Mouse (Mus musculus): ENCODE results near the gene Lman2l. TPM values are rescaled to one million over a fixed set of nuclear protein-coding genes. Genes with fewer than 3 reads are reported as not detected.

Lman2l gene
- total and polyA plus RNA-seq, 2 experiments from 2014 or later, result 25.9 to 40.0 TPM

DNA sequence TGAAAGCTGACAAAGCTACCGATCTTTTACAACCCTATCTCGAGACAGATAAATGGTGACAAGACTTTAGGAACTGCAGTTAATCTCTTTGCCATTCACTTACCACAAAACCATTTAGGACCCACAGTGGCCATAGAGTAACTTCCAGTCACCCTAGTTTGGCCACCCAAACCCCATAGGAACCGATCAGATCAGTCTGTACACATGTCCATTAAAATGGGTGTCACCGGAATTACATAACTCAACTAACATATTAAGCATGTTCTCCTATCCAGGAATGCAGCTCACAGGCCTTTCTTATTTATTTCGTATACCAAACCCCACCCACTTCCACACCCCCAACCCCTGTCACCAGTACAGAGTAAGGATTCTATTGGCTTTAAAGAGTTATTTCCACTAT, 1.8 kb upstream of the Lman2l start:
- WGBS, result 92% methylated on average over 5 of the region's 5 CpGs
- no peak overlapping the region for H3K9ac ChIP-seq (replicated peaks; ENCODE audit: low read length, poor library complexity, severe bottlenecking)
- no peak overlapping the region for H3K4me3 ChIP-seq (ENCODE audit: low read depth, low read length)
- H3K4me2 ChIP-seq (ENCODE audit: low read depth, low read length, poor library complexity, severe bottlenecking), result no peak overlapping the region
- no peaks in the 10 kb centered on the region for H3K27me3 ChIP-seq (ENCODE audit: insufficient read depth, low read length)
- no peak for DNase-seq (ENCODE audit: low spot score)
- H3K36me3 ChIP-seq (ENCODE audit: insufficient read depth, low read length), result peaks cover 3% of the 10 kb centered on the region; the same call in 1 of the 2 replicates
- no peak for ATAC-seq (ENCODE audit: low FRiP score)
- no peaks in the 10 kb centered on the region for H3K4me1 ChIP-seq (ENCODE audit: insufficient read depth, low read length)
- no peaks in the 10 kb centered on the region for H3K9me3 ChIP-seq (ENCODE audit: low read length)
- no peak for TF ChIP-seq CTCF (IDR thresholded peaks at IDR 0.05)
- no peak overlapping the region for H3K27ac ChIP-seq (ENCODE audit: low read depth, low read length)

DNA sequence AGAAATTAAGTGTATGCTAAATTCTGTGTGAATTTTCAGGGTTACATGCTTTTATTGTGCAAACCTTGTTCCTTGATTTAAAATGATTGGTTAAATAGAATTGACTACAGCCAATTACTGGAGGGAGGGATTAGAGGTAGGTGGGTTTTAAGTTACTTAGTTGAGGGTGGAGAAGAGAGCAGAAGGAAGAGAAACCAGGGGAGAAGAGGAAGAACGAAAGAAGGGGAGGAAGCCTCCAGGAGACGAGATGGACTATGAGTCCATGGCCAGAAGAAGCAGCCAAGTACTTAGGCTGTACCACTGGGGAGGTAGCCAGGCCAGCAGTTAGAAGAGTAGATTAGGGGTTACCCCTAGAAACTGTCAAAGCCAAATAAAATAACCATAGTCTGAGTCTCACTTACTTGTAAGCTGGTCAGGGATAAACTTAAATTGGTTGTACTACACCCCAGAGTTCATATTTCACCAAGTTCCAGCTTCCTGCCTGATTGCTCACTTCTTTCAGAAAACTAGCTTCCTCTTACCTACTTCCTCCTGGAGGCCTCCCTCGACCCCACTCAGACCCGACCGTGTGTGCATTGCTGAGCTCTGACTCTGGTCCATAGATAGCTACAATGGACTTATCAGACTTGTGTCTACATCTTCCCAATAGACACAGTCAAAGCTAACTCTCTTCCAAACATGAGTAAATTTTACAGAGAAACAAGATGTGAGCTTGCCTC, 1.2 kb upstream of the Lman2l start:
- H3K36me3 ChIP-seq (ENCODE audit: insufficient read depth, low read length), result peaks cover 3% of the 10 kb centered on the region; the same call in 1 of the 2 replicates
- no peaks in the 10 kb centered on the region for H3K9me3 ChIP-seq (ENCODE audit: low read length)
- TF ChIP-seq CTCF (IDR thresholded peaks at IDR 0.05), result no peak
- no peak for ATAC-seq (ENCODE audit: low FRiP score)
- H3K9ac ChIP-seq (replicated peaks; ENCODE audit: low read length, poor library complexity, severe bottlenecking), result no peak overlapping the region
- DNase-seq (ENCODE audit: low spot score), result no peak
- H3K4me3 ChIP-seq (ENCODE audit: low read depth, low read length), result no peak overlapping the region
- H3K4me1 ChIP-seq (ENCODE audit: insufficient read depth, low read length), result no peaks in the 10 kb centered on the region
- no peak overlapping the region for H3K27ac ChIP-seq (ENCODE audit: low read depth, low read length)
- no peaks in the 10 kb centered on the region for H3K27me3 ChIP-seq (ENCODE audit: insufficient read depth, low read length)
- no peak overlapping the region for H3K4me2 ChIP-seq (ENCODE audit: low read depth, low read length, poor library complexity, severe bottlenecking)
- WGBS, result 91% methylated on average over 5 of the region's 5 CpGs

DNA sequence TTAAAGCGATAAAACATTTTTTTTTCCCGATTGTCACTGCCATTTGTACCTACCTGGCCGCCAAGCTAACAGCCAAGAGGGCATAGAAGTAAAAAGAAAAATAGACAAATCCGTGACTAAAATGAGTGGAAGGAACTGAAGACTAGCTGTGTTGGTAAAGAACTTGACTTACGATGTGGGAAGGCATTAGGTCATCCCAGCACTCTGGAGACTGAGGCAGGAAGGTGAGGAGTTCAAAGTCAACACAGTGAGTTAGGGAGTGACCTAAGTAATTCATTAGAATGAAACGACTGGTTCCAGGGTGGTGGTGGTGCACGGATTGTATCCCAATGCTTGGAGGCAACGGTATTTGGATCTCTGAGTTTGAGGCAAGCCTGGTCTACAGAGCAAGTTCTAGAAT, 437 bp upstream of the Lman2l start:
- ATAC-seq (ENCODE audit: low FRiP score), result peak; percentile 17; the same call in 1 of the 2 replicates
- Histone ChIP-seq H3K4me2 (ENCODE audit: low read depth, low read length, poor library complexity, severe bottlenecking) (peak overlapping the region; percentile 21; the same call in 1 of the 2 replicates), H3K9me3 (ENCODE audit: low read length) (no peaks in the 10 kb centered on the region), H3K4me3 (ENCODE audit: low read depth, low read length) (peak overlapping the region; percentile 83), H3K27ac (ENCODE audit: low read depth, low read length) (peak overlapping the region; percentile 26; the same call in 1 of the 2 replicates), H3K27me3 (ENCODE audit: insufficient read depth, low read length) (no peaks in the 10 kb centered on the region), H3K36me3 (ENCODE audit: insufficient read depth, low read length) (peaks cover 3% of the 10 kb centered on the region; the same call in 1 of the 2 replicates), H3K4me1 (ENCODE audit: insufficient read depth, low read length) (no peaks in the 10 kb centered on the region), H3K9ac (replicated peaks; ENCODE audit: low read length, poor library complexity, severe bottlenecking) (no peak overlapping the region)
- WGBS, result 40% methylated on average over 8 of the region's 8 CpGs
- no peak for DNase-seq (ENCODE audit: low spot score)
- TF ChIP-seq CTCF (IDR thresholded peaks at IDR 0.05), result no peak

DNA sequence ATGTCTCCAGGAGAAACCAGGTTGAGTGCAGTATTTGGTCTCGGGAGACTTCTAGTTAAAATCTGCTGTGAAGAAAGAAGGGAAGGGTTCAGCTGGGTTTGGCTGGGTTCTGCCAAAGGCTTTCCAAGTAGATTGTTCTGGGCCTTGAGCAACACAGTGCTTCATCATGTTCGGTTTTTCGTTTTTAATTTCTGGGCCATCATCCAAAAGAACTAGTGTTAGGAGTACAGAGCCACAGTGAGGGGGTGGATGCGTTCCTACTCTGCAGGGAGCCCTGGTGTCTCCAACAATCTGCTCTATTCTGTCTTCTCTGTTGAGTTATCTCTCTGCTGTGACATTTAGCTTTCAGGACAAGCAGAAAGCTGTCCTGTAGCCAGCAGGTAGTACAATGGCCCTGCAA, 4.0 kb downstream of the Lman2l start:
- Histone ChIP-seq H3K4me1 (ENCODE audit: insufficient read depth, low read length) (no peaks in the 10 kb centered on the region), H3K9me3 (ENCODE audit: low read length) (no peaks in the 10 kb centered on the region), H3K4me2 (ENCODE audit: low read depth, low read length, poor library complexity, severe bottlenecking) (no peak overlapping the region), H3K27me3 (ENCODE audit: insufficient read depth, low read length) (no peaks in the 10 kb centered on the region), H3K4me3 (ENCODE audit: low read depth, low read length) (no peak overlapping the region), H3K9ac (replicated peaks; ENCODE audit: low read length, poor library complexity, severe bottlenecking) (no peak overlapping the region), H3K36me3 (ENCODE audit: insufficient read depth, low read length) (peaks cover 33% of the 10 kb centered on the region), H3K27ac (ENCODE audit: low read depth, low read length) (no peak overlapping the region)
- ATAC-seq (ENCODE audit: low FRiP score) (no peak), DNase-seq (ENCODE audit: low spot score) (peak; percentile 27)
- TF ChIP-seq CTCF (IDR thresholded peaks at IDR 0.05), result no peak
- 88% methylated on average over 4 of the region's 4 CpGs for whole genome bisulfite sequencing

DNA sequence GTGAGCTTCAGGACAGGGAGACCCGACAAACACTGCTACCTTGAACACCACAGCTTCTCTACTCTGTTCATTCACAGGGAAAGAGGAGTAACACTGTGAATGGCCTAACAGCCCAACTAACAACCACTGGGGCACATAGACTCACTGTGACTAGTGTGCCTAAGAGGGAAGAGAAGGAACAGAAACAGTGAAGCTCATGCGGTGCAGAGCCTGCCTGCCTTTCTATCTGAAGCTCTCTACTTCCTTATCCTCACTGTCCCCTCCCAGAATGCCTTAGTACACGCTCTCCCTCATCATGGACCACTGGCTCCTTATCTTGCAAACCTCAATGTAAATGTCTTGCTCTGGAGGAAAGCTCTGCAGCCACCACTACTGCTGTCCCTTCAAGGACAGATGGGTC, 7.8 kb downstream of the Lman2l start:
- TF ChIP-seq CTCF (IDR thresholded peaks at IDR 0.05), result no peak
- ATAC-seq (ENCODE audit: low FRiP score) (no peak), DNase-seq (ENCODE audit: low spot score) (no peak)
- Histone ChIP-seq H3K4me1 (ENCODE audit: insufficient read depth, low read length) (no peaks in the 10 kb centered on the region), H3K27me3 (ENCODE audit: insufficient read depth, low read length) (no peaks in the 10 kb centered on the region), H3K9me3 (ENCODE audit: low read length) (no peaks in the 10 kb centered on the region), H3K4me3 (ENCODE audit: low read depth, low read length) (no peak overlapping the region), H3K9ac (replicated peaks; ENCODE audit: low read length, poor library complexity, severe bottlenecking) (no peak overlapping the region), H3K36me3 (ENCODE audit: insufficient read depth, low read length) (peaks cover 49% of the 10 kb centered on the region), H3K4me2 (ENCODE audit: low read depth, low read length, poor library complexity, severe bottlenecking) (no peak overlapping the region), H3K27ac (ENCODE audit: low read depth, low read length) (no peak overlapping the region)
- 98% methylated on average over 3 of the region's 3 CpGs for WGBS

DNA sequence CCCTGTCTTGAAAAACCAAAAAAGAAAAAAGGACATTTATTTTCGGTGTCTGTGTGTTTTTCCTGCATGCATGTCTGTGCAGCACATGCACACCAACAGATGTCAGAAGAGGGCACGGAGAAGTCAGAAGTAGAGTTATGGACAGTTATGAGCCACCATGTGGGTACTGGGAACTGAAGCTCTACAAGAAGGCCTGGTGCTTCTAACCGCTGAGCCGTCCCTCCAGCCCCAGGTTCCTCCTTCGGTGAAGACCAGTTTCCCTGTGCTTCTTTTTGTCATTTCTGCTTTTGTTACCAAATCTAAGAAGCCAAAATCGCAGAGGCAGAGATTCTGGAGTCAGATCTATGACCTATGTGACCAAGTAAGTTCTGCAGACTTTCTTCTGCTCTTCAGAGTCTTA, 8.6 kb downstream of the Lman2l start:
- Histone ChIP-seq H3K27me3 (ENCODE audit: insufficient read depth, low read length) (no peaks in the 10 kb centered on the region), H3K4me2 (ENCODE audit: low read depth, low read length, poor library complexity, severe bottlenecking) (no peak overlapping the region), H3K4me3 (ENCODE audit: low read depth, low read length) (no peak overlapping the region), H3K4me1 (ENCODE audit: insufficient read depth, low read length) (no peaks in the 10 kb centered on the region), H3K9ac (replicated peaks; ENCODE audit: low read length, poor library complexity, severe bottlenecking) (no peak overlapping the region), H3K9me3 (ENCODE audit: low read length) (no peaks in the 10 kb centered on the region), H3K27ac (ENCODE audit: low read depth, low read length) (no peak overlapping the region), H3K36me3 (ENCODE audit: insufficient read depth, low read length) (peaks cover 53% of the 10 kb centered on the region)
- WGBS, result 96% methylated on average over 6 of the region's 6 CpGs
- DNase-seq (ENCODE audit: low spot score) (no peak), ATAC-seq (ENCODE audit: low FRiP score) (no peak)
- TF ChIP-seq CTCF (IDR thresholded peaks at IDR 0.05), result no peak

Data from midbrain, postnatal 0 days (tissue).